Mouse (Mus musculus) limb, embryonic 15.5 days (tissue): ENCODE data around the gene Pou3f3. TPM values are rescaled to one million over a fixed set of nuclear protein-coding genes. Genes with fewer than 3 reads are reported as not detected.

Experiments used
- ATAC-seq: fragments of 200-750 bp; cut with Nextera tagmentation; 2 replicates; pipeline ENCODE4 v1.8.0; 2017; ENCODE audit warnings: low read depth, moderate TSS enrichment; ENCODE audit not compliant: insufficient number of reproducible peaks, low FRiP score, low TSS enrichment
- H3K27ac ChIP-seq: fragments of 300-500 bp; sonication (generic); 2 replicates; pipeline ENCODE4 v1.5.1; 2015; ENCODE audit warnings: moderate library complexity, mild to moderate bottlenecking, inconsistent platforms
- H3K27me3 ChIP-seq: fragments of 300-500 bp; sonication (generic); 2 replicates; pipeline ENCODE4 v1.6.1; 2015; ENCODE audit warnings: inconsistent platforms
- H3K36me3 ChIP-seq: fragments of 300-500 bp; sonication (generic); 2 replicates; pipeline ENCODE4 v1.6.1; 2015; ENCODE audit warnings: inconsistent platforms
- H3K4me1 ChIP-seq: fragments of 300-500 bp; sonication (generic); 2 replicates; pipeline ENCODE4 v1.6.1; 2015; ENCODE audit warnings: inconsistent platforms
- H3K4me2 ChIP-seq: fragments of 300-500 bp; sonication (generic); 2 replicates; pipeline ENCODE4 v1.6.1; 2015; ENCODE audit warnings: mild to moderate bottlenecking, inconsistent platforms
- H3K4me3 ChIP-seq: fragments of 300-500 bp; sonication (generic); 2 replicates; pipeline ENCODE4 v1.5.1; 2015; ENCODE audit warnings: mild to moderate bottlenecking, inconsistent platforms
- H3K9ac ChIP-seq: fragments of 300-500 bp; sonication (generic); 2 replicates; pipeline ENCODE4 v1.6.1; 2015; ENCODE audit warnings: inconsistent platforms
- H3K9me3 ChIP-seq: fragments of 300-500 bp; sonication (generic); 2 replicates; pipeline ENCODE4 v1.6.1; 2016; ENCODE audit warnings: inconsistent platforms
- WGBS: fragments of 180-500 bp; shearing (Covaris S2); methylation state at CpG from one replicate; pipeline ENCODE4 v1.1.7; 2015; 5-methylcytosine and 5-hydroxymethylcytosine counted together
- polyA plus RNA-seq: library from polyadenylated mRNA; unstranded; fragments of >200 nt; fragmentation: Nextera tagmentation; extraction: Ambion mirVana; gene quantifications from 2 replicates; pipeline ENCODE4 v1.2.1, GENCODE M21; 2015

Gene Pou3f3
- polyA plus RNA-seq, 1 experiment from 2014 or later: 0.86 TPM

GRCm38 (mm10) chr1:42703851-42704613, 8.5 kb downstream of the Pou3f3 start:
- no peak overlapping the region for H3K9ac ChIP-seq
- H3K27ac ChIP-seq: no peak overlapping the region
- ATAC-seq: no peak
- peaks cover 89% of the 10 kb centered on the region for H3K27me3 ChIP-seq
- H3K4me2 ChIP-seq: no peak overlapping the region
- no peak overlapping the region for H3K4me3 ChIP-seq
- no peaks in the 10 kb centered on the region for H3K36me3 ChIP-seq
- WGBS: 7% methylated on average over 26 of the region's 26 CpGs
- H3K9me3 ChIP-seq: no peaks in the 10 kb centered on the region
- 0 out of 2 replicates have a peak, but pooled peaks cover 2% of the 10 kb centered on the region for H3K4me1 ChIP-seq

- no peak for ATAC-seq
- H3K4me1 ChIP-seq: 0 out of 2 replicates have a peak, but pooled peaks cover 2% of the 10 kb centered on the region
- 16% methylated on average over 17 of the region's 17 CpGs for WGBS
- H3K9ac ChIP-seq: no peak overlapping the region
- no peaks in the 10 kb centered on the region for H3K36me3 ChIP-seq
- H3K9me3 ChIP-seq: no peaks in the 10 kb centered on the region
- H3K4me2 ChIP-seq: no peak overlapping the region
- H3K27me3 ChIP-seq: peaks cover 92% of the 10 kb centered on the region
- no peak overlapping the region for H3K4me3 ChIP-seq
- H3K27ac ChIP-seq: no peak overlapping the region
Observed at GRCm38 (mm10) chr1:42704981-42705810, 9.6 kb downstream of the Pou3f3 start.

- Histone ChIP-seq H3K36me3 (no peaks in the 10 kb centered on the region), H3K27me3 (peaks cover 93% of the 10 kb centered on the region), H3K4me3 (no peak overlapping the region), H3K9me3 (no peaks in the 10 kb centered on the region), H3K9ac (no peak overlapping the region), H3K4me1 (0 out of 2 replicates have a peak, but pooled peaks cover 2% of the 10 kb centered on the region), H3K4me2 (no peak overlapping the region), H3K27ac (no peak overlapping the region)
- WGBS: 9% methylated on average over 8 of the region's 8 CpGs
- no peak for ATAC-seq
Observed at GRCm38 (mm10) chr1:42705811-42706160, 10.2 kb downstream of the Pou3f3 start.

- no peaks in the 10 kb centered on the region for H3K9me3 ChIP-seq
- no peak overlapping the region for H3K4me3 ChIP-seq
- no peak overlapping the region for H3K9ac ChIP-seq
- no peaks in the 10 kb centered on the region for H3K36me3 ChIP-seq
- H3K27me3 ChIP-seq: peaks cover 93% of the 10 kb centered on the region
- H3K27ac ChIP-seq: no peak overlapping the region
- no peak overlapping the region for H3K4me2 ChIP-seq
- H3K4me1 ChIP-seq: 0 out of 2 replicates have a peak, but pooled peaks cover 2% of the 10 kb centered on the region
- no peak for ATAC-seq
- WGBS: 13% methylated on average over 5 of the region's 5 CpGs
Observed at GRCm38 (mm10) chr1:42707196-42707595, 11.6 kb downstream of the Pou3f3 start.

- Histone ChIP-seq H3K4me1 (0 out of 2 replicates have a peak, but pooled peaks cover 2% of the 10 kb centered on the region), H3K9ac (no peak overlapping the region), H3K9me3 (no peaks in the 10 kb centered on the region), H3K4me2 (no peak overlapping the region), H3K4me3 (no peak overlapping the region), H3K27ac (no peak overlapping the region), H3K27me3 (peaks cover 94% of the 10 kb centered on the region), H3K36me3 (no peaks in the 10 kb centered on the region)
- ATAC-seq: 0 out of 2 replicates have a peak, but pooled peaks have one; percentile 32
- 11% methylated on average over 4 of the region's 4 CpGs for WGBS
Observed at GRCm38 (mm10) chr1:42707611-42708130, 12.1 kb downstream of the Pou3f3 start.

- Histone ChIP-seq H3K4me2 (no peak overlapping the region), H3K4me1 (peaks cover 12% of the 10 kb centered on the region), H3K4me3 (no peak overlapping the region), H3K36me3 (no peaks in the 10 kb centered on the region), H3K9me3 (no peaks in the 10 kb centered on the region), H3K27me3 (peaks cover 93% of the 10 kb centered on the region), H3K9ac (no peak overlapping the region), H3K27ac (no peak overlapping the region)
- no peak for ATAC-seq
- WGBS: 31% methylated on average over 1 of the region's 1 CpGs
Observed at GRCm38 (mm10) chr1:42709024-42709423, 13.5 kb downstream of the Pou3f3 start.

- Histone ChIP-seq H3K4me1 (peaks cover 15% of the 10 kb centered on the region), H3K27ac (no peak overlapping the region), H3K9me3 (no peaks in the 10 kb centered on the region), H3K27me3 (peaks cover 91% of the 10 kb centered on the region), H3K36me3 (no peaks in the 10 kb centered on the region), H3K9ac (no peak overlapping the region), H3K4me3 (no peak overlapping the region), H3K4me2 (no peak overlapping the region)
- WGBS: 19% methylated on average over 7 of the region's 7 CpGs
- ATAC-seq: no peak
Observed at GRCm38 (mm10) chr1:42709431-42710160, 14.0 kb downstream of the Pou3f3 start.

GRCm38 (mm10) chr1:42710234-42710633, 14.7 kb downstream of the Pou3f3 start:
- no peak overlapping the region for H3K4me2 ChIP-seq
- H3K27me3 ChIP-seq: peaks cover 92% of the 10 kb centered on the region
- no peaks in the 10 kb centered on the region for H3K9me3 ChIP-seq

GRCm38 (mm10) chr1:42710995-42711394, 15.4 kb downstream of the Pou3f3 start:
- Histone ChIP-seq H3K4me3 (no peak overlapping the region), H3K36me3 (no peaks in the 10 kb centered on the region), H3K9me3 (no peaks in the 10 kb centered on the region), H3K27me3 (peaks cover 92% of the 10 kb centered on the region), H3K4me2 (no peak overlapping the region), H3K27ac (no peak overlapping the region), H3K9ac (no peak overlapping the region), H3K4me1 (peaks cover 15% of the 10 kb centered on the region)
- WGBS: 12% methylated on average over 2 of the region's 2 CpGs
- ATAC-seq: no peak

More at GRCm38 (mm10) chr1:42710234-42710633, 14.7 kb downstream of the Pou3f3 start:
- no peak overlapping the region for H3K4me3 ChIP-seq
- ATAC-seq: no peak
- 18% methylated on average over 4 of the region's 4 CpGs for WGBS
- H3K36me3 ChIP-seq: no peaks in the 10 kb centered on the region
- peaks cover 15% of the 10 kb centered on the region for H3K4me1 ChIP-seq
- no peak overlapping the region for H3K9ac ChIP-seq
- no peak overlapping the region for H3K27ac ChIP-seq

- peaks cover 15% of the 10 kb centered on the region for H3K4me1 ChIP-seq
- WGBS: 17% methylated on average over 8 of the region's 8 CpGs
- H3K27me3 ChIP-seq: peaks cover 92% of the 10 kb centered on the region
- H3K4me3 ChIP-seq: no peak overlapping the region
- H3K4me2 ChIP-seq: no peak overlapping the region
- ATAC-seq: no peak
- no peaks in the 10 kb centered on the region for H3K9me3 ChIP-seq
- no peak overlapping the region for H3K9ac ChIP-seq
- no peaks in the 10 kb centered on the region for H3K36me3 ChIP-seq
- H3K27ac ChIP-seq: no peak overlapping the region
Observed at GRCm38 (mm10) chr1:42711456-42712310, 16.1 kb downstream of the Pou3f3 start.

- Histone ChIP-seq H3K27ac (no peak overlapping the region), H3K9ac (no peak overlapping the region), H3K4me2 (no peak overlapping the region), H3K4me3 (no peak overlapping the region), H3K9me3 (no peaks in the 10 kb centered on the region), H3K27me3 (peaks cover 89% of the 10 kb centered on the region), H3K4me1 (peaks cover 15% of the 10 kb centered on the region), H3K36me3 (no peaks in the 10 kb centered on the region)
- WGBS: 14% methylated on average over 4 of the region's 4 CpGs
- no peak for ATAC-seq
Observed at GRCm38 (mm10) chr1:42712311-42712690, 16.7 kb downstream of the Pou3f3 start.
